9 mouse cellular contexts compared by ENCODE assay signal in genomic region chr16:23223166-23223870, GRCm38 (mm10). TPM values are rescaled to one million over a fixed set of nuclear protein-coding genes. Genes with fewer than 3 reads are reported as not detected.
DNase-seq lines count a peak whose midpoint lies in the region; ATAC-seq lines count a peak whose summit lies in the region.
"Had no signal": no experiment of that assay in that cellular context is flagged by ENCODE, and none has a peak within 500 bp of the region (broad histone marks: within the 10 kb centered on the region; RNA-seq: fewer than 3 reads in every experiment).

No protein-coding gene starts in this region.

- H3K9me3 ChIP-seq in heart, embryonic 15.5 days (replicated peaks): no peaks in the 10 kb centered on the region
- no peaks in the 10 kb centered on the region for H3K9me3 ChIP-seq in neural tube, embryonic 14.5 days (ENCODE audit: control insufficient read depth, low read length)

- WGBS in heart, embryonic 15.5 days: 70% methylated on average over 12 of the region's 12 CpGs
- WGBS in neural tube, embryonic 14.5 days: 63% methylated on average over 12 of the region's 12 CpGs

- peaks cover 14% of the 10 kb centered on the region for H3K4me1 ChIP-seq in heart, embryonic 15.5 days (replicated peaks)
- peaks cover 11% of the 10 kb centered on the region for H3K4me1 ChIP-seq in neural tube, embryonic 14.5 days (ENCODE audit: control insufficient read depth, insufficient read depth, low read length)

- peak overlapping the region; percentile 93 for H3K4me2 ChIP-seq in heart, embryonic 15.5 days
- H3K4me2 ChIP-seq in neural tube, embryonic 14.5 days (ENCODE audit: low read depth, low read length): peak overlapping the region; percentile 82; the same call in 1 of the 2 replicates

- no peak for ATAC-seq in heart, embryonic 15.5 days (replicated peaks; ENCODE audit: insufficient number of reproducible peaks, insufficient read depth, low FRiP score, low read depth)
- ATAC-seq in neural tube, embryonic 14.5 days (ENCODE audit: low read depth): no peak
- ATAC-seq in monocyte, adult 5-6 weeks (replicated peaks; ENCODE audit: insufficient number of reproducible peaks, low FRiP score, low TSS enrichment, poor library complexity, severe bottlenecking): no peak

- peak overlapping the region; percentile 78; the same call in 1 of the 2 replicates for H3K4me3 ChIP-seq in heart, embryonic 15.5 days
- no peak overlapping the region for H3K4me3 ChIP-seq in neural tube, embryonic 14.5 days (ENCODE audit: low read depth, low read length)

- peaks cover 2% of the 10 kb centered on the region; the same call in 1 of the 2 replicates for H3K27me3 ChIP-seq in heart, embryonic 15.5 days
- no peaks in the 10 kb centered on the region for H3K27me3 ChIP-seq in neural tube, embryonic 14.5 days (ENCODE audit: control insufficient read depth, insufficient read depth, low read length)

- peak overlapping the region; percentile 86 for H3K27ac ChIP-seq in heart, embryonic 15.5 days
- no peak overlapping the region for H3K27ac ChIP-seq in neural tube, embryonic 14.5 days (ENCODE audit: low read depth, low read length)
- H3K27ac ChIP-seq: macrophage had no signal

- no peaks in the 10 kb centered on the region for H3K36me3 ChIP-seq in heart, embryonic 15.5 days
- H3K36me3 ChIP-seq in neural tube, embryonic 14.5 days (ENCODE audit: control insufficient read depth, insufficient read depth, low read length): no peaks in the 10 kb centered on the region

- H3K9ac ChIP-seq in heart, embryonic 15.5 days: no peak overlapping the region
- H3K9ac ChIP-seq in neural tube, embryonic 14.5 days (replicated peaks; ENCODE audit: low read depth, low read length): no peak overlapping the region

- DNase-seq in layer of hippocampus, postnatal 10 days (ENCODE audit: low spot score in 2 of 2): peak; percentile 14 to 31
- DNase-seq in layer of hippocampus, adult 9-11 months: no peak
- peak; percentile 36 for DNase-seq in adipocyte (ENCODE audit: low spot score)
- DNase-seq in adrenal gland, adult (ENCODE audit: inconsistent age in 2 of 2, low spot score in 1 of 2): no peak
- no peak for DNase-seq in ovary, postnatal 14 days (ENCODE audit: low spot score)

RNA-seq across cellular contexts. Expression of gene St6gal1, which starts 1.2 kb away (rescaled TPM):
- 10 to 100 TPM; 12.8 to 15.5 TPM for total RNA-seq in layer of hippocampus, postnatal 10 days (2021)
- 14.8 and 19.1 TPM in 2 replicates for polyA plus RNA-seq in heart, embryonic 15.5 days (2015; fragmentation: Nextera tagmentation; extraction: Ambion mirVana)
- 23.0 and 30.7 TPM in 2 replicates for polyA plus RNA-seq in neural tube, embryonic 14.5 days (2014; fragmentation: Nextera tagmentation; extraction: Ambion mirVana)
- 27.2 to 29.6 TPM (median 27.3 TPM) in 3 replicates for total RNA-seq in monocyte, adult 5-6 weeks (2017)

Comparison
In these comparisons a context has a peak if more than half of its experiments do, and no peak if none do; other contexts are left out.
1. DNase-seq: peak in layer of hippocampus, postnatal 10 days (2 of 2) and adipocyte (single experiment); none in layer of hippocampus, adult 9-11 months (single experiment), adrenal gland, adult (0 of 2) and ovary, postnatal 14 days (single experiment).